Mouse (Mus musculus): ENCODE results near the gene Fndc11.

DNA sequence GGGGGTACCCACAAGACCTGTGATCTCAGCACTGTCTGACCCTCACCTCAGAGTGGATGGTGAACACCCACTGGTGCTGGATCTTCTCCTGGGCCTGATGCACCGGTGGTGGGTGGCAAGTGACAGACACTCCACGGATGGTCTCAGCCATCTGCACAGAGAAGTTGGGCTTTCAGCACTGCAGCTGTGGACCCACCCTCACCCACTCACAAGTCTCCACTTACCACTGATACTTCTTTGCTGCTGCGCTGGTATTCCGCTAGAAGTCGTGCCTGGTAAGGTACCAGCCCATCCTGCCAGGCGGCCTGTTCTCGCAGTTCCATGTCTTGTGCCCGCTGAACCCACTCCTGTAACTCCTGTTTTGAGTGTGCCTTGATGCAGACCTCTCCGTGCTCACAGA is 19.4 kb downstream of the Fndc11 start:
- TF ChIP-seq POLR2A (IDR thresholded peaks at IDR 0.05; ENCODE audit: insufficient read depth, low read length) (no peak), EP300 (IDR thresholded peaks at IDR 0.05; ENCODE audit: insufficient read depth, low read depth, low read length) (no peak)

Measured in ES-Bruce4 (cell line).